Mouse (Mus musculus): ENCODE measurements around the gene Wapl.

Gene Wapl

DNA sequence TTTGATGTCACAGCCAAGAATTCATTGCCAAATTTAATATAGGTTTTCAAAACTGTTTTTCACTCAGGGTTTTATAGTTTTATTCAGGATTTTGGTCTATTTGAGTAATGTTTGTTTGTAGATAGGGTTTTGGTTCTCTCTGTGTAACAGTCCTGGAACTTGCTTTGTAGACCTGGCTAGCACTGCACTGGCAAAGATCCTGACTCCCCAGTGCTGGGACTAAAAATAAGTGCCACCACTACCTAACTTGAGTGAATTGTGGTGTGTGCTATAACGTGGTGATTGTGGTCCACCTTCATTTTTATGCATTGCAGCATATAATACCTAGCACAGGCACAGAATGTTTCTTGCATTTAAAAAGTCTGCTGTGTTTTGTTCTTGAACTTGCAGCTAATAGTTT is 23.6 kb downstream of the Wapl start:
- peak; percentile 88 for DNase-seq

DNA sequence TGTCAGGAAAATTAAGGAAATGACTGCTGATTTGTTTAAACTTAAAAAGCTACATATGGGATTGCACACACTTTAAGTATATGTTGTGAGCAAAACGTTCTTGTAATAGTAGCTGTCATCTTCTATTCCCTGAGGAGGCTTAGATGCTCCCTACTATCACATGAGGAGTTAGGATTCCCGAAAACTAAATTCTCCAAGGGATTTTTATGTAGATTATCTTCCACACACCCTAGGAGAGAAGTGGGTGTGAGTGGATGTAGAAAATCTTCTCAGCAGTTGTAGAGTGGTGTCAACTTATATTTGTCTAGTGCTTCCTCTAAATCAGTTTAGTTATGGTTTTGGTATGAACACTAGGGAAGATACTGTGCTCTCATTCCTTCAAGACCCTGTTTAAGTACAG is 36.5 kb downstream of the Wapl start:
- DNase-seq: no peak

DNA sequence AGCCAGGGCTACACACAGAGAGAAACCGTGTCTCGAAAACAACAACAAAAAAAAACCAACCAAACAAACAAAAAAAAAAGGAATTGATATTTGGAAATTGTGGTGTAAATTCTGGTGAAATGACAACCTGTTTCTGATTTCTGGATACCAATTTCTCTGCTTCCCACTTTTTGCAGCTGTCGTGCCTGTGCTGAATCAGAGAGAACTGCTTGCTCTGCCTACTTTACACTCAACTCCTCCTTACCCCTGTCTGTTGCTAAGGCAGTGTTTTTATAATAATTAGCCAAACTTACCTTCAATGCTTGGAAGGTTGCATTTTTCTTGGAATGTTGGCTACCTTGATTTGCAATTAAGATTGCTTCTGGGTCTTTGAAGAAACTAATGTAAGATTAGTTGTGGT is 38.3 kb downstream of the Wapl start:
- no peak for DNase-seq

DNA sequence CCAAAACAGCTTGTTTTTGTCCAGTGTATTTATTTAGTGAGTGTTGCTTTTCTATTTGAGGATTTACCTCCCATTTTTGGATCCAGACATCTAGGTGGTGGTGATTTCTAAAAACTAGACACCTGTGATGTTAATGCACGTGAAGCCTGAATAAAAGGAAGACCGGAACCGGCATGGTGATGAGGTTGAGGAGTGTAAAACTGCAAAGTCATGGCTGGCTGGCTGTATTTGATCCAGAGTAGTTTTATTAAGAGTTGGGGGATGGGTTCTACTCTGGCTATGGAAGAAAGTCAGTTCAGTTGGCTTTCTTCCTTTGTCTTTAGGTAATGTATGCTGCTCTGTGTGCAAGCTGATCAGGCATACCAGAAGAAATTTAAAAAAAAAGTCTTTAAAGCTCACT is 39.1 kb downstream of the Wapl start:
- DNase-seq: no peak

DNA sequence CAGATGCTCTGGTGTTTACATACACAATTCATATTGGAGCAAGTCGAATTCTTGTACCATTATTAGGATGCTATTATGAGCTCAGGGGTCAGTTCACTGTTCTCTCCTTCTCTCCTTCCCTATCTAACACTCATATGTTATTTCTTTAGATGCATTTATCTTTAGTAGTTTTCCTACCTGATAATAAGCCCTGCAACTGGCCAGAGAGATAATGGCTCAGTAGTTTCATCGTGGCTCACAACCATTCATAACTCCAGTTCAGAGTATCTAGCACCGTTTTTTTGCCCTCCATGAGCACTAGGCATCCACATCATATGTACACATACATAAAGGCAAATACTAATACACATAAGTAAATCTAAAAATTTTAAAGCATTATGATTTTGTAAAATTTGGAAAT is 44.4 kb downstream of the Wapl start:
- no peak for DNase-seq

DNA sequence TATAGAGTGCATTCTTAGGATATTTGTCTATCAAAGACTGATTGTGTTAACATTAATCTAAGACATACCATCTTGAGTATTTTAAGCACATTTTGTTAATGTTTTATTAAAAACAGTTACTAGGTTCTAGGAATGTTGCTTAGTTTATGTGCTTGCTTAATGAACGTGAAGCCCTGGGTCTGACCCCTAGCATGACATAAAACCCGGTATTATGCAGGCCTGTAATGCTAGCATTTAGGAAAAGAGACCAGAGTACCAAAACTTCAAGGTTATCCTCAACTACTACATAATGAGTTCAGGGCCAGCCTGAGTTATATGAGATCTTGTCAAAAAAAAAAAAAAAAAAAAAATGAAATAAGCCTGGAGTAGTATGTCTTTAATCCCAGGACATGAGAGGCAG is 54.0 kb downstream of the Wapl start:
- DNase-seq: no peak

DNA sequence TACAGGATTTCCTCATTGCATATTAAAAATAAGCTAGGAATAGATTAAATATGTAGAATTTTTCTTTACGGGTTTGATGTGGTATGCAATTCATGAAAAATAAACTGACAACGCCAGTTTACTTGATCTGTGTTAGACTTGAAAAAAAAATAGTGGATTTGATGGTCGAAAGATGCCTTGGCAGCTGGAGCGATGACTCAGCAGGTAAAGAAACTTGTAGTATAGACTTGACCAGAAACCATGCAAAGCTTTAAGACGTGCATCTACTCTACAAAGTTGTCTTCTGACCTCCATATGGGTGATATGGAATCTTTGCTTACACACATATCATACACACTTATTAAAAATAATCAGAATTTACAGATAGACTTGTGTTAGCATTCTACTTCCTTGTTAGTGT is 61.7 kb downstream of the Wapl start:
- DNase-seq: no peak

DNA sequence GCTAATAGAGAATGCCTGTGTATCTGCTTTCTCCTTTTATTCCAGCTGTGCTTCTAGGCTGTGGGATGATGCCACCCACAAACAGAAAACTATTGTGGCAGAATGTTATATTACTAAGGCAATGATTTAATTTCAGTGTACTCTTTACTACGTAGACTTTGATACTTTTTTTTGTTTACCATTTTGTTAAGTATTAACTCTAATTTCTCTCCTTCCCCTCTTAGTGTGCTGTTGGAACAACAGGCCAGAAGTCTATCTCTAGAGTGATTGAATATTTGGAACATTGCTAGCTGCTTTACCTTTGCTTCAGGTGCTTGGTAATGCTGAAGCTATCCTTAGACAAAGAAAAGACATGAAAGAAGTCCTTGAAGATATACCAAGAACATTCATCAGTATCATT is 71.7 kb downstream of the Wapl start:
- no peak for DNase-seq

DNA sequence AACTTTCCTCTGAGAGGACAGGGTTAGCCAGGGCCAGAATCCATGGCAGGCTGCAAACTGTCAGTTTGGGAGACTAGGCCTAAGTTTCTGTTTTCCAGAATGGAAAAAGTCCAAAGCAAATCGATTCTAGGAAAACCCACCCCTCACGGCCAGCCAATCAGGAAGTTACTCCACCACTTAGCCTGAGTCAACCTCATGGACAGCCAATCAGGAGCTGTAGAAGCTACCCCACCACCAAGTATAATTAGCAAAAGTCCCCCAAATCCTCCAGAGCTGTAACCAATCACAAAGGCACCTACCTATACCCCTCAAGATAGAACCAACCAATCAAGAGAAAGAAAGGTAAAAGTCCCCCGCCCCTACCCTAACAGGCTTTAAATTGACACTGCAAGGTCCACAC is 82.0 kb downstream of the Wapl start:
- peak; percentile 56 for DNase-seq

DNA sequence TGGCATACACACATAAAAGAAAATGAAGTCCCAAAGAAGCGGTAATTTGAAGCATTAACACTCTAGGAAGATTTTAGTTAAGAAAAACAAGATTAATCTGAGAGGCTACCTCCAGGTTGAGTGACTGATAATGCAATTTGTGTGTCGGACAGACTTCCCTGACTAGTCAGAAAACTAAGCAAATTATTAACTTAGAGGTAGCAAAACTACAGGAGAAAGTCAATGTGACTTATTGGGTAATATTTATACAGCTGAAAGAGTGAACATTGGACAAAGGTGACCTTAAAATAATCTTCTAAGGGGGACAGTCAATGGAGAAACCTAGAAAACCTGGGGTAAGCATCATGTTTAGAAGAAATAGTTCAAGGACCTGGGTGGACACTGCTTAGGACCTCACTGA is 86.2 kb downstream of the Wapl start:
- no peak for DNase-seq

DNA sequence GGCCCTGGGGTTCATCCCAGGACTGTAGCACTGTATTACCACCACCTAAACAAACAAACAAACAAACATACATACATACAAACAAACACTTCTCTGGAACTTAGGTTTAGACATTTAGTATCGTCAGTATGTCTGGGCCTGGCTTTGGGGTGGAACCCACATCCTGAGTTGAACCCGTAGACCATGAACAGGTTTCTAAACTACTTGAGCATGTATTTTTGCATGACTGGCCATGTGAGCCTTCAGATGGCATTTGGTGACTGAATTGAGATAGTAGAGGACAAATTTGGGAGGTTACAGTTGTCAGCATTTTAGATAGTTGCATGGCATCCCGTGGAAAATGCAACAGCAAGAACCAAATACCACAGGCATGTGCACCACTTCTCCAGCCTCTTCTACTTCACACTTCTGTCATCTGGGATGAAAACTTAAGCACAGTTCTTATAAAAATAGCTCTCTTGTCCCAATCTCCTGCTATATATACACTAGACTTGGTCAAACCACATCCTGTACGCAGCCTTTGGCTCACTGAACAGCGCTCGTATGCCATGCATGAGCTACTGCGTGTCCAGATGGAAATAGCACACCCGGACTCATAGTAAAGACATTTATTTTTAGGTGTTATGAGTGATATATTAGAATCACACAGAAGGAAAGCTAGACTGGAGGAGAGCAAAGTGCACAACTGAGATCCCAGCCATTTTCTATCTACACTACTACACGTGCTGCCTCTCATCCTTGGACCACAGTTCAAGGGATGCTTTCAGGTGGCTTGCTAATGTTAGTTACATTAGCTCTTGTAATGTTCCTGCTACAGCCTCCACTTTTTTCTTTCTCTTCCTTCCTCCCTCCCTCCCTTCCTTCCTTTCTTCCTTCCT is 87.6 kb downstream of the Wapl start:
- DNase-seq: peak; percentile 59

DNA sequence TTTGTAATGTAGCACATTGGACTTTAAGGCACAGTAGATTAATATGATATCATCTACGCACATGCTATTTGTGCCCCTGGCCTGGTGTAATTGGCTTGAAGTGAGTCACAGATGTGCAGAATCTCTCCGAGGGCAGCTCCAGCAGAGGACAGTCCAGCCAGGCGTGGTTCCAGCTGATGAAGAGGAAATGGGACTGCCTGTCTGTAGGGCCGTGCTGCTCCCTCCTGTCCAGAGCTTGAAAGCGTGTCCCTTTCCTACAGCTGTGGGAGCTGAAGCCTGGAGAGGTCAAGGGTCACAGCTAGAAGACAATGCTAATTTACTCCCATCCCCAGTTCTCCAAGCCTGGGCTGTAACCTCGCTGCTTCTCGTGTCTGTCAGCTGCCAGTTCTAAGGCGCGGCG is 89.0 kb downstream of the Wapl start:
- peak; percentile 79 for DNase-seq

DNA sequence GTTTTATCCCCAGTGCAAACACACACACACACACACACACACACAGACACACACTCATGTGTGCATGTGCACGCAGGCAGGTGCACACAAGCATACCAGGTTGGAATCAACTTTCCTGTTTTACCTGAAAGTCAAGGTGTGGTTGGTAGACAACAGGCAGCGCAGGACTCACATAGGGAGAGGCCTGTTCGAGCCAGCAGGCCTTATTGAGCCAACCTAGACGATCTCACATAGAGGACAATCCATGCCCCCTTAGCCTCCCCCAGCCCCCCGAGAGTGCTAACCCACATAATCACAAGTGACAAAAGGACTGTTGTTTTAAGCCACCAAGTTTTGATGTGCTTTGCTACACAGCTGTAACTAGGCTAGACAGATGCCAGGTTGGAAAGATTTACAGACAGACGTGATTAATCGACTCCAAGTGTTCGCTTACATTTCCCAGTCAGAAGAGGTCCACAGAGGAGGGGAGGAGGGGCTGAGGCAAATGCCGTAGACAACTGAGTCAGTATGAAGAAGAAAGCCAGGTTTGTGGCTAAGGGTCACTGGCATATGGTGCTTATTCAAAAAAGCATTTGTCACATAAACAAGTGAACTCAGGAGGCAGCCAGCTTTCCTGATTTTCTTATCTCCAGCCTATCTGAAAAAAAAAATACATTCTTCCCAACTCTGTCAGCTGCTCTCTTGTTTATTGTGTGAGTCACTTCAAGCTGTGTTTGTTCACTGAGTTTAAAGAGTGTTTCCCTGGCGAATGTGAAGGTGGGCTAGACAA is 90.2 kb downstream of the Wapl start:
- peak; percentile 68 for DNase-seq

DNA sequence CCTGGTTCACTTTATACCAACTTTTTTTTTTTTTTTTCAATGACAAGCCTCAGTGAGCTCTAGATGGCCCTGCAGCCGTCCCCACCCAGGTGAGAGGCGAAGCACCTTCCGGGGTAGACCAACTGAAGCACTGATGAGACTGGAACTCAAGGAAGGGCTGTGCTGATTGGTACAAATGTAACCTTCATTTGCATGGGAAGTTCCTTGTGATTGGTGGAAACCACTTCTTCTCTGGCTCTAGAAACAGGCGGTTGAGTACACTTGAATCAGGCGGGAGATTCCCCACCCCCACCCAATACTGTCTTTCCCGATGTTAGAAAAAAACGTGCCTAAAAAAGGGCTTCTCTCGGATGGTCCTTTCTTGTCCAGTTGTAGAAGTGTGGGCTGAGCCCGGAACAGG is 91.2 kb downstream of the Wapl start:
- DNase-seq: peak; percentile 41

DNA sequence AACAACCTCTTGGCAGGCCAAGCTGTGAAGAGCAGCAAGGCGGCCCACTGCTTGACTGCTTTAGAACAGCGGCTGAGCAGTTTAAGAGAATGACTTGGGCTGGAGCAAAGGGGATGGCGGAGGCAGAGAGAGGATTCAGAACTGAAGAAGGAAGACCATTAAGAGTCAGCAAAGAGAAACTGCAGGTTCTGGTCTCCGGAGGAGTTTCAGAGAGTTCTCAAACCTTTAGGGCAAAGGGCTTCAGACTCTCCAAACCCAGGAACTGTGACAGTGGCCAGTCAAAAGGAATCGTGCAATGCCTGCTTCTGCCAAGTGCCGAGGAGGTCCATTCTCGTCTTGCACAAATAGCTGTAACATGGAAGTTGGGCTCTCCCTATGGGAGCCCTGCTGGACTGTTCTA is 91.7 kb downstream of the Wapl start:
- no peak for DNase-seq

DNA sequence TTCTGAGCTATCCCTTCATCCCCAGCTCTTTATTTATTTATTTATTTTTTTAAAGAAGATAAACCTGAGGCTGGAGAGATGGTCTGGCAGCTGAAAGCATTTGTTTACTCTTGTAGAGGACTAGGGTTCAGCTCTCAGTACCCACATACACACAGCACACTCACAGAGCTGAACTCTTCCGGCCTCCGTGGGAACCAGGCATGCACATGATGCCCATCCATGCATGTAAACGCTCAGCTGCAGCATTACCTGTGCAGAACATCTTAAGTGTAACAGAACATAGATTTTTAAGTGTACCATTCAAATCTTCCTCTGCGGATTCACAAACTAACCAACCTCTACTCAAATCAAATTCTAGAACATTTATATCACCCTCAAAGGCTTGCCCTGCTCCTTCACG is 92.5 kb downstream of the Wapl start:
- DNase-seq: peak; percentile 57

DNA sequence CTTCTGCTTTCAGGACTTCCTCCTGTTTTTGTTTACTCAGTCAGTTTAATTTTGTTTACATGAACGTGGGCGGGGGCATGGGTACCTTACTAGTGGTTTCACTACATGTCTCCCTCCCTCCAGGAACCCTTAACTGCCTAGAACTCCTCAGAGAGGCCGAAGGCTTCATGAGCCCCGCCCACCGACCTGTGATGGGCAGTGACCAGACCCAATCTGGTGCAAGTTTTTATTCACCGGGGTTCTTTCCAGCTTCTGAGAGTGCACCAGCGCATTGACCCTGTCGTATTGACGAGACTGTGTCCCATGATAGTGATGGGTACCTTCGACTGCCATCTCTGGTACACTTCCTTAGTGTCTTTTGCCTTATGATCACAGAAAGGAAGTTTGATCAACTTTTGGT is 94.6 kb downstream of the Wapl start:
- peak; percentile 99 for DNase-seq

DNA sequence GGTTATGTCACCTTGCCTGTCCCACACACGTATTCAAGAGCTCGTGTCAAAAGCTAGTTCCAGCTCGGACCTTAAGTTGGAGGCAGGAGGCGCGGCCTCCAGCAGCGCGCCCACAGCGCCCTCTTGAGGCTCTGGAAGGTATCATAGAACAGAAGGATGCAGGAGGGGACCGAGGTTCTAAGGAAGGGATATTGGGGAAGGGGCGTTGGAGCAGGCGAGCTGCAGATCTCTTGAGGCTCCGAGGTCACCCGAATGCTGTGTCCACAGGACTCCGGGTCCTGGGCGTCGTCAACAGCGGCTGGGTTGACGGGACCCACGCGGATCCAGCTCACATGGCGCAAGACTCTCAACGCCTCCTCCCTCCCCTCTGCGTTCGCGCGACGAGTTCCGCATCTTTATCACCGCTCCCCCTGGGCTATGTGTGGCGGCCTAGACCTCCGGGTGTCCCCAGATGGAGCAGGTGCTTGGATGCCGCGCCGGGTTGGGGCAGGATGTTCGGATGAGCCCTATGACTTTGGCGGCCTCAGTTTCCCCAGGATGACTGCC is 95.4 kb downstream of the Wapl start:
- DNase-seq: peak; percentile 95

DNA sequence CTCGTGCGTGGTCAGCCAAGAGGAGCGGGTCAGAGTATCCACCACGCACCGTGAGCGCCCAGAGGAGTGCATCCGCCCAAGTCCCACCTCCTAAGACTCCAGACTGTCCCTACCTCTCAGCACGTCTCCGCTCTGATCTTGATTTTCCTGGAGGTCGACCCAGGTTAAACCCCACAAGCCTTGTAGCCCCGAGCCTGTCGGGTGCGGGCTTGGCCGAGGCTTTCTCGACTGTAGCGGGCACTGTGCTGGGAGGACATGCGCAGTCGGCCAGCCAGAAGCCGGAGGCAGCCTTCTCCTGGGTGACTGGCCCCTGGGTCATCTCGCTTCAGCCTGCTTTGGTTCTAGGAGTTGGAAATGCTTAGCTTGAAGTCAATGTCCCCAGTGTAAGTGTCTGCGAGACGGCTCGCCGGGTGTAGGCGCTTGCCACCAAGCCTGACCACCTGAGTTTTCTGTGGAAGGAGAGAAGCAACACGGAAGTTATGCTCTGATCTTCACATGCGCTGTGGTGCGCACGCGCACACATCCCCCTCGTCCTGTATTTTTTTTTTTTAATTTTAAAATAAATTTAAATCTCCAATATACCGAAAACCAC is 95.9 kb downstream of the Wapl start:
- peak; percentile 89 for DNase-seq

DNA sequence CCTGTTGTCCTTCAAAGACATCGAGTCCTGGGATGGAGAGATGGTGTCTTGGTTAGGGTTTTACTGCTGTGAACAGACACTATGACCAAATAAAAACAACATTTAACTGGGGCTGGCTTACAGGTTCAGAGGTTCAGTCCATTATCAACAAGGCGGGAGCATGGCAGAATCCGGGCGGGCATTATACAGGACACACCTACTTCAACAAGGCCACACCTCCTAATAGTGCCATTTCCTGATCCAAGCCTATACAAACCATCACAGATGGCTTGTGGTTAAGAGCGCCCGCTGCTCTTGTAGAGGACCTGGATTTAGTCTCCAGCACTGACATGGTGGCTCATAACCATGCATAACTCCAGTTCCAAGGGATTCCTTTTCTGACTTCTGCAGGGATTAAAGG is 96.7 kb downstream of the Wapl start:
- DNase-seq: peak; percentile 69

DNA sequence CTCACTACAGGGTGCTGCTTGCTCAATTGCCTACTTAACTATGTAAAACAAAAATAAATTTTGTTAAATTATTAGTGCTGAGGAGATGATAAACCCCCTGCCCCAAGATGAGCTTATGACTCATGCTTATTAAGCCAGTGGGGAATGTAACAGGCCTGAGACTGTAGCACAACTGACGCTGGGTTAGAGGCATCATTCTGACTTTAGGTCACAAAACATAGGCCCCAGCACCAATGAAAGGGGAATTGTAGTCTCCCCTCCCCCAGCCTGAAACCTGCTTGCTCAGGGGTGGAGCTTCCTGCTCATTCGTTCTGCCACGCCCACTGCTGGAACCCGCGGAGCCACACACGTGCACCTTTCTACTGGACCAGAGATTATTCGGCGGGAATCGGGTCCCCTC is 97.9 kb downstream of the Wapl start:
- DNase-seq: no peak

DNA sequence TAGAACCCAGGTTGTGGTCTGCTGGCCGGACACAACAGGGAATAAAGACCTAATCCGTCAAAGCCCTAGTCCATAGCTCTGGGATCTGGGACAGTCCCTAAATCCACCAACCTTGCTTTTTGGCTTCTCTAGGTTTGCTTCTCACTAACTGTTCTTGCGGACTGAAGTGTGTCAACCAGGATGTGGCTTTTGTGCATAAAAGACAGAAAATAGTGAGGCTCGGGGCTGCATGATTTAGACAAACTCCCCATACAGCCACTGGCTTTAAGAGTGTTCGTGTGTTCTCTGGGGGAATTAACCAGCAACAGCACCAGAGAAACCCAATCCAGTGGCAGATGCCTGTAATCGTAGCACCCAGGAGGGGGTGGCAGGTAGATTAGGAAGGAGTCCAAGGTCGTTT is 98.4 kb downstream of the Wapl start:
- DNase-seq: peak; percentile 36

DNA sequence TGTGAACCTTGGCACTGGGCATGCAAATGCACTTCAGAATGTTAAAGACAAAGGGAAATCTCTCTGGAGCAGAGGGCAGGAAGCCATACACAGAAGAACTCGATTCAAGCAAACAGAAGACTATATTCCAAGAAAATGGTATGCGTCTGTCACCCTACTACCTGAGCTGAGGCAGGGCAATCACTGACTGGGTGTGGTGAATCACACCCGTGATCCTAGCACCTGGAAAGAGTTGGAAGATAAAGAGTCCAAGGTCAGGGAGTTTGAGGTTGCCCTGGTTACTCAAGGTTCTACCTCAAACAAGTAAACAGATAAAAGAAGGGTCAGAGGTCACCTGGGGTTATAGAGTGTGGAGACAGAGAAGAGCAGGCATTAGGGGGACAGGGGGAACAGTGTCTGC is 100.0 kb downstream of the Wapl start:
- peak; percentile 60 for DNase-seq

DNA sequence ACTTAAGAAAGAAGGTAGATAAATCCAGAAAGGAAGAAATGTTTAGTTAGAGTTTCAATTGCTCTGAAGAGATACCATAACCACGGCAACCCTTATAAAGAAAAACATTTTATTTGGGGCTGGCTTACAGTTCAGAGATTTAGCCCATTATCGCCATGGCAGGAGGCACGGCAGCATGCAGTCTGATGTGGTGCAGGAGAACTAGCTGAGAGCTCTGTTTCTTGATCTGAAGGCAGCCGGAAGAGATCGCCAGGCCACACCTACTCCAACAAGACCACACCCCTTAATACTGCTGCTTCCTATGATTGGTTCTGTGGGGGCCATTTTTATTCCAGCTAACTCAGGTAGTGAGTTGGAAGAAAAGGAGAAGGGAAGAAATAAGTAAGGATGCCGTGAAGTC is 100.5 kb downstream of the Wapl start:
- peak; percentile 64 for DNase-seq
